Mouse (Mus musculus) G1E (cell line): ENCODE results near the gene Arhgap19.

Source experiments
- CTCF ChIP-seq: IDR thresholded peaks from 2 replicates; pipeline ENCODE4 v1.5.1; 2012; ENCODE audit warnings: low read depth, low read length, inconsistent platforms, mixed read lengths
- GATA1 ChIP-seq: IDR thresholded peaks from 2 replicates; pipeline ENCODE4 v1.6.1; 2012; ENCODE audit warnings: borderline replicate concordance, low read length, inconsistent platforms, mixed read lengths
- GATA2 ChIP-seq: IDR thresholded peaks from 2 replicates; pipeline ENCODE4 v1.6.1; 2012; ENCODE audit warnings: low read depth, low read length, inconsistent platforms, borderline replicate concordance
- POLR2AphosphoS5 ChIP-seq: IDR thresholded peaks from 2 replicates; pipeline ENCODE4 v1.6.1; 2012; ENCODE audit warnings: low read depth, low read length, inconsistent platforms; ENCODE audit not compliant: insufficient replicate concordance
- TAL1 ChIP-seq: conservative IDR thresholded peaks from 2 replicates; pipeline ENCODE4 v1.6.1; 2012; ENCODE audit warnings: low read depth, low read length, inconsistent platforms, mixed read lengths

DNA sequence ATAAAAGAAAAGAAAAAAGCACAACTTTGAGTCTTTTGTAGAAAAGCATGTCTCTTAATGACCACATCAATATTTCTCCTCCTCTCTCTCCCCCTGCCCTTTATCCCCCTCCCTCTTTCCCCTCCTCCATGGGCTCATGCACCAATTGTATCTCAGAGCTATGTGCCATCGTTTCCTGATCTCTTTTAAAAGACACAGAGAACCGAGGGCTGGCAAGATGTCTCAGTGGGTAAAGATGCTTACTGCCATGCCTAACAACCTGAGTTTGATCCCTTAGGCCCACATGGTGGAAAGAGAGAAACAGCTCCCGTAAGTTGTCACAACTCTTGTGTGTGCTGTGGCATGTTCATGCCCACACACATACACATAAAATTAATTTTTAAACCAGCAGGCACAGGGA lies 34.9 kb upstream of the Arhgap19 start:
- TF ChIP-seq TAL1 (no peak), CTCF (no peak), GATA1 (no peak), POLR2AphosphoS5 (no peak), GATA2 (no peak)
